Mouse (Mus musculus): ENCODE measurements around the gene Atp6v0d1.
"Not testable (repeated sequence)": the region's sequence is repeated elsewhere in the genome, so short reads cannot be mapped to it uniquely, and the experiment has no call there.

Gene Atp6v0d1

GRCm38 (mm10) chr8:105573427-105573826 is 7.6 kb upstream of the Atp6v0d1 start:
- no peak for DNase-seq

- no peak for DNase-seq
These were observed 6.0 kb upstream of the Atp6v0d1 start for GRCm38 (mm10) chr8:105571810-105572209.

GRCm38 (mm10) chr8:105566703-105567595 is 1.1 kb upstream of the Atp6v0d1 start:
- DNase-seq = peak; percentile 29 to 44

- DNase-seq = no peak
These were observed 406 bp downstream of the Atp6v0d1 start for GRCm38 (mm10) chr8:105565401-105565881.

- not testable (repeated sequence) for DNase-seq
These were observed 1.1 kb downstream of the Atp6v0d1 start for GRCm38 (mm10) chr8:105564573-105565229.

- DNase-seq = no peak
These were observed 2.0 kb downstream of the Atp6v0d1 start for GRCm38 (mm10) chr8:105563871-105564270.

GRCm38 (mm10) chr8:105562863-105563262 is 3.0 kb downstream of the Atp6v0d1 start:
- DNase-seq = no peak

- DNase-seq = no peak
These were observed 10.6 kb downstream of the Atp6v0d1 start for GRCm38 (mm10) chr8:105555230-105555629.

- DNase-seq = no peak
These were observed 11.8 kb downstream of the Atp6v0d1 start for GRCm38 (mm10) chr8:105554087-105554486.

- DNase-seq = no peak
These were observed 13.0 kb downstream of the Atp6v0d1 start for GRCm38 (mm10) chr8:105552824-105553223.

GRCm38 (mm10) chr8:105552032-105552431 is 13.8 kb downstream of the Atp6v0d1 start:
- DNase-seq = no peak

- DNase-seq = no peak
These were observed 15.8 kb downstream of the Atp6v0d1 start for GRCm38 (mm10) chr8:105550083-105550482.

GRCm38 (mm10) chr8:105549506-105549905 is 16.3 kb downstream of the Atp6v0d1 start:
- no peak for DNase-seq

GRCm38 (mm10) chr8:105546384-105547350 is 19.2 kb downstream of the Atp6v0d1 start:
- no peak for DNase-seq

GRCm38 (mm10) chr8:105545249-105545648 is 20.6 kb downstream of the Atp6v0d1 start:
- DNase-seq = no peak

GRCm38 (mm10) chr8:105544544-105545205 is 21.2 kb downstream of the Atp6v0d1 start:
- no peak for DNase-seq

GRCm38 (mm10) chr8:105543703-105544102 is 22.1 kb downstream of the Atp6v0d1 start:
- DNase-seq = no peak

- DNase-seq = no peak
These were observed 23.0 kb downstream of the Atp6v0d1 start for GRCm38 (mm10) chr8:105542808-105543207.

GRCm38 (mm10) chr8:105542032-105542656 is 23.7 kb downstream of the Atp6v0d1 start:
- no peak for DNase-seq

- no peak for DNase-seq
These were observed 26.9 kb downstream of the Atp6v0d1 start for GRCm38 (mm10) chr8:105538940-105539339.

- no peak for DNase-seq
These were observed 28.7 kb downstream of the Atp6v0d1 start for GRCm38 (mm10) chr8:105537011-105537677.

All from thymus, adult 18-20 months (tissue).